Mouse (Mus musculus) left cerebral cortex, adult 9 months (tissue): ENCODE results near the gene Ubiad1.
A peak's percentile ranks its signal among the peaks of the same experiment; 100 is the strongest.

Source experiments
- DNase-seq, 2 experiments: peaks; one replicate each; pipeline ENCODE4 v3.0.0; 2022; ENCODE audit warnings: low spot score in 2 of 2

Ubiad1 gene

DNA sequence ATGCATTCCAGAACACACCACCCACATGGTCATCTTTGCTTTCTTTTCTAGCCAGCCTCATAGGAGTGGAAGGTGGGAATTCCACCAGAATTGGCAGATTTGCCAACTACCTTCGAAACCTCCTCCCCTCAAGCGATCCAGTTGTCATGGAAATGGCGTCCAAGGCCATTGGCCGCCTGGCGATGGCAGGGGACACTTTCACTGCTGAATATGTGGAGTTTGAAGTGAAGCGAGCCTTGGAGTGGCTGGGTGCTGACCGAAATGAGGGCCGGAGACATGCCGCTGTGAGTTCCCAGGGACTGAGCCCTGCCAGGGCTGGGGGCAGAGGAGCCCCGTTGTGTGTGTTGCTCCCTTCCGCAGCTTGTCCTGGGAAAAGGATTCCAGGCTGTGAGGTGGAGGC lies 9.1 kb upstream of the Ubiad1 start:
- DNase-seq = no peak

DNA sequence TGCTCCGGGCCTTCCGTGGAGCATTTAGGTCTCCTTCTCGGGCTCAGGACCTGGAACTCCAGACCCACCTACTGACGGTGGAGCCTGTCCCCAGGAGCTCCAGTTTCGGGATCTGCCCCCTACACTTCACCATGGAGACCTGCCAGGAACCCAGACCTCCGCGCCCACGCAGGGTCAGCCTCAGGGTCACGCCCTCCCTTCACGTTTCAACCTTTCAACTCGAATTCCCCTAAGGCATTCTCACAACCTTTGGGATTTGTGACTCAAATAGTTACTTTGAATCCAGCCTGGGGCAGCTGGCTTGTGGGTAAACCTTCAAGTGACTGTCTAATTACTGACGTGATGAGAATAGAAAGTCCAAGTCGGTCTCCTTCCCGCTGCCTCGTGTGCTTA lies 4.3 kb upstream of the Ubiad1 start:
- peak in 1 of 2 experiments; percentile 53 for DNase-seq

DNA sequence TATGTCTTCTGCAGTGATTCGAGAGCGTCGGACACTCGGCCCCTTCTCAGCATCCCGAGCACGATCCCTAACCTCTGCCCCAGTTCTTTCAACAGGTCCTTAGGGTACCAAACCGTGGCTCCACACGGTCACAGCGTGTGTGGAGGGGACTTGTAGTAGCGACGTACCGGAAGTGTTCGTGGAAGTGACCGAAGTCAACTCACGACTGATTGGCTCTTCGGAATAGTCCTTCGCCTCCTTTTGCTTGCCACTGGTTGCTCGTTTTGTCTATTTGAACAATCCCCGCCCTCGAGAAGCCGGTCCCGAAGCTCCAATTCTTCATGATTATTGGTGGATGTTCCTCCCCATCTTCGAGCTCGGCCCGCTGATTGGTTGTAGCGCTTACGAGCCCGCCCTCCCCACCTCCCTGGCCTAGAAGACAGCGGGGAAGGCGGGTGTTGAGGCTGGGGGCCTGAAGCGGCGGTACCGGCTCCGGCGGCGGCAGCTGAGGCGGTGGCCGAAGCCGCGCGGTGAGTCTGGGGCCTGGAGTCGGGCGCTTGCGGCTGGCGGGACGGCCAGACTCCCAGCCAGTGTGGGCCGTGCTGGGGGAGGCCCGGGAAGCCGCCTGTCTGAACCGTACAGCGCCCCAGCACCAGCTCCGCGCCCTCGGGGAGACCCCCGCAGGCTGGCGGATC lies 3.7 kb upstream of the Ubiad1 start, which contains the start of gene Mtor:
Gene Mtor (plus strand): TSS at position 433 of the 674 bp plus-strand sequence.
- peak; percentile 97 to 98 for DNase-seq

DNA sequence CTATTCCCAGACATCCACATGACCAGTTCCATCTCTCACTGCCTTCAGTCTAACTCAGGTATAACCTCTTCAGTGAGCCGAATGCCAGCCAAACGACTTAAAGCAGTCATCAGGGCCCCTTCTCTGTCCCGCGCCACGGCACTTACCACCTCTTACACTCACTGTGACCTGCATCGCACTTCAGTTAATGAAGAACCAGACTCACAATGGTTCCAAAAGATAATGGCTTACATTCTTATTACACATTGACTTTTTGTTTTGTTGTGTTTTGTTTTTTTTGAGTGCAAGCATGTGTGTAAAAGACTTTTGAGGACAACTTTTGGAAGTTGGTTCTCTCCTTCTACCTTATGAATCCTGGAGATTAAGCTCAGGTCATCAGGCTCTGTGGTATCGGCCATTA lies 2.0 kb downstream of the Ubiad1 start:
- no peak for DNase-seq

DNA sequence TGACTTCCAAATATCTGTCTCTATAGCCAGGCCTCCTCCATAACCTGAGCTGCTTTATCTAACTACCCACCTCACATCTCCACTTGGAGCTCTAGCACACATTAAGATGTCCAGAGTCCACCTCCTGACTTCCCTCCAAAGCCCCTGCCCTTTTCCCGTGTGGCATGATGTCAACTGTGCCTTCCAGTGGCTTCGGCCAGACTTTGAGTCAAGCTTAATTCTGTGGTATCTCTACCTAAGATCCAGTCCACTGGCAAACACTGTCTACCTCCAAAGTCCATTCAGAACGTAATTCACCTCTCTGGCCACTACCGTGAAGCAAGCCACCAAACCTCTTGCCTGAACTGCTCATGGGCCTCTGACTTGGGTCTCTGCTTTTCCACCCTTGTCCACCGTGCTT lies 2.6 kb downstream of the Ubiad1 start:
- no peak for DNase-seq

DNA sequence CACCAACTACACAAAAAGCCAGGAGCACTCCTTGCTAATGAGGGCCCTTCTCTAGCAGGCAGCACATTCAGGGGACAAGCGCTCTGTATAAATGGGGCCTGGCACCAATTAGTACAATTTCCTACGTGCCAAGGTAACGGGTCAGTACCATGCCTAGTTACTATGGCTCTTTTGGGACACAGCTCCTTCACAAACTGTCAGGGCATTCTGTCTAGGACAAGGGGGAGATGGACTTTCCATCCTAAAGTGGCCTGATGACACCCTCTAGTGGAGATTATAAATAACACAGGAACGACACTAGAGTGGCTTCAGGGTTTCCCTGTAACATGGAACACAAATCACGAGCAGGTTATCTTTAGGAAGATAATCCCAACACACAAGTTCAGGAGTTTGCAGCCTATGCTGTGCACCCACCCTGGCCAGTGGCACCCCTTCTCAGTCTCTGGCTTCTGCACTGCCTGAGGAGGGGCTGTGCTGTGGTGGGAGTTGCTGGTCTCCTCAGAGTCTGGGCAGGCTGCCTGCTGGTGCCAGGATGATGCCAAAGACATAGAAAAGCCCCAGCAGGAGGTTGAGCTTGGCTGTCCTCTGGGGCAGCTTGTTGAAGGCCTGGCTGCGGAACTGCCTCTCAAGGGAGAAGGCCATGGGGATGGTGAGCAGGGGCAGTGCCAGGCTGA lies 8.8 kb downstream of the Ubiad1 start:
- peak in 1 of 2 experiments; percentile 46 for DNase-seq

DNA sequence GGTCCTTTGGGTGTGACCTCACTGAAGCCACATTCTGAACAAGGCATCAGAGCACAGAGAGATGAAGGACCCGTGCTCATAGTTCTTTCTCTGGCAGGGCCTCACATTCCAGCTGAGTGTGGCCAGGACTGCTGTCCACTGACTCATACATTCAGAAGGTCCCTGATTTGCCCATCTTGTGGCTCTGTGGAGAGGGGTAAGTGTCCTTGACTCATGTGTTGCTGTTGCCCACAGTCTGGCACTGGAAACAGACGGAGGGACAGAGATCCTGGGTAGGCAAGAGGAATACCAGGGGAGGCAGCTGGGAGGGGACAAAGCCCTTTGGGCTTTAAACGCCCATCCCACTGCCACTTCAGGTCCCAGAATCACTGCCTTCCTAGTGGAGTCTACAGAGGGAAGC lies 9.5 kb downstream of the Ubiad1 start:
- DNase-seq = no peak

DNA sequence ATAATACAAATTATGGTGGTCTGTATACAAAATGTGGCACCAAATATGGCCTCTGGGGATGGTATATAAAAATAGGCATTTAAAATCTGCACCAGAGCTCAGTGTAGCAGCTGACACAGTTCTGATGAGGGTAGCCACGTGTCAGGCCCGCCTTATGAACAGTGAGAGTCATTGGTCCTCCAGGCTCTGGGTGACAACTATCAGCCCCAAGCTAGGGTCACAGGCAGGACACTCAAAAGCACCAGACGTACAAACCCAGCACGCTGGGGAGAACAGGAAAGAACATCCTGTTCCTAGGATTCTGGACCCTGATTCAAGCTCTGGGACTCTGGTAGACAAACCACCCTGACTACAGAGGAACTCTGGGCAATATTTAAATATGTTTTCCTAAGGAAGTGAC lies 10.0 kb downstream of the Ubiad1 start:
- DNase-seq = no peak

DNA sequence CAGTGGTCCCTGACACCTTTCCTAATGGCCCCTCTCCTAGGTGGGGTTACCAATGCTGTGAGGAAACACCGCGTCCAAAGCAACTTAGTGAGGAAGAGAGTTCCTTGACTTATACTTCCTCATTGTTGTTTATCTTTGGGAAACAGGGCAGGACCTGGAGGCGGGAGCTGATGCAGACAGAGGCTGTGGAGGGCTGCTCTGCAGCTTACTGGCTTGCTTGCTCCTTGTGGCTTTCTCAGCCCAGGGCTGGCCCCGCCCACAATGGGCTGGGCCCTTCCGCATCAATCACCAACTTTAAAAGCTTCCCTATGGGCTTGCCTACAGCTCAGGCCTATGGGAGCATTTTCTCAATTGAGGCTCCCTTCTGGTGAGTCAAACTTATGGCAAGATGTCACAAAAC lies 10.8 kb downstream of the Ubiad1 start:
- no peak for DNase-seq

DNA sequence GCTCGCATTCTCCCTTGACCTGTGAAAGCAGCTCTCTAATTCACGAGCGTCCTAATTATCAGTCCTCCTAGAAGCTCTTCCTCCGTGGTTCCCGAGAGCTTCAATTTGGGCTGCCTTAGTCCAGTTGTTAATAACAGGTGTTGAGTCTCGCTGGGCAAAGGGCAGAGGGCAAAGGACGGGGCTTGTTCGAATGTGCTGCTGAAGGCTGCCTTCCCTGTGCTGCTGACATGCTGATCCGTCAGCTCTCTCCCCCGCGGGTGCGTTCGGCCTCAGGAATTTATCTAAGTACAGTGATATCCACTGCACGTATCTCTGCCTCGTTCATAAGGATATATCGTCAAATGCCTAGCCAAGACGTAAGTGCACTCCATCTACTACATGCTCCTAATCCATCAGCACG lies 11.2 kb downstream of the Ubiad1 start:
- no peak for DNase-seq

DNA sequence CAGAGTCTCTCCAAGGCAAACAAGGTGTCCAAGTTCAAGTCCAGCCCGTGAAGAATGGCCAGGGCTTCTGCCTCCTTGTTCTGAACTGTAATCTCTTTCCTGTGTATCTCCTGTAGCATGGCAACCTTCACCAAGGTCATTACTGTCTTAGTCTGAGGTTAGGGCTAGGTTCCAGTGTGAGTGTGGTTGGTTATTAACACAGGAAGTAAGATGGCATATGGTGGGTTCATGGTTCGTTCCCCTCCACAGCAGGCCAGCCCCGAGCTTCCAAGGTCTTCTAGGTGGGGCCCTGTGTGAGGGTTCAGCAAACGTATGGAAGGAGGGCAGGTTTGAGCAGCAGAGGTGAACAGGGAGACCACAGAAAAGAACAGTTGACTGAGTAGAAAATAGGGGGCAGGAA lies 12.1 kb downstream of the Ubiad1 start:
- no peak for DNase-seq

DNA sequence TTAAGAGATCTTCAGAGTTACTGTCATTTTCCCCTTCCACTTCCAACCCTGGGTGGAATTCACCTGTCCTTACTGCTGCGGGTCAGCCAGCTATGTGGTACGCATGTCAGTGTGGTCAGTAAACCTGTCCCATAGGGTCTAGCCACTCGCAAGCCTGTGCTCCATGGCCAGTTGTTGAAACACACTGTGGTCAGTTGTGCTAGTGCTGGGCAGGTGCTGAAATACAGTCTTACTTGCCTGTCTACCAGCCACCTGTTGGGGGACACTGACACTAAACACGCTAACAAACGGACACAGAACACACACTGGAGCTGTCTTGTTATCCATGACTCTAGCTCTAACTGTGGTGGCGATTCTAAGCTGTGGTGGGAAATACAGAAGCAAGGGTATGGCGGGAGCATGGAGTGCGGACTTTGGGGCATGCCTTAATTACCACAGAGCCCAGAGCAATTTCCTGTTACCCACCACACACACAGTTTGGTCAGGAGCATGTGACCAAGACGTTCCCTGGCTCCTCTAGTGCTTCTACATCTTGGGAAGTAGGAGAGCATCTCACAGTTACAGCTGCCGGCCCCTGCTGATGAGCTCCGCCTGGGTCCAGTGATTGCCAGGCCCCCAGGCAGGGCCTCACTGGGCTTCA lies 13.6 kb downstream of the Ubiad1 start:
- no peak for DNase-seq

DNA sequence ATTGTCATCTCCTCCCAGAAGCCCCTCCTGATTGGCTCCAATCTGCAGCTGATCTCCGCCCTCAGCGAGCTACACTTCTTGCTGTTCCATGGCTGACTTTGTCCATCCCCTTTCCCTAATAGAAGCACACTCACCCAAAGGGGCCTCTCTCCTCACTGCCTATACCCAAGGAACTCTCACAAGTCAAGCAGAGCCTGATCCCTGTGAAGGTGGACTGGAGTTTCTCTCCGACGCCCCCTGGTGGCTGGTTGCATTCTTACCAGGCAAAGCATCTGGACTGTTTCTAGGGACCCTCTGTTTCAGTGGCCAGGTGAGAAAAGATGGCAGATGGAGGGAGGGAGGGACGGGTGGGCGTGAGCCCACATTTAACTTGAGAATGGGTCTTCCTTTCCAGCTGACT lies 14.9 kb downstream of the Ubiad1 start:
- DNase-seq = peak in 1 of 2 experiments; percentile 61

DNA sequence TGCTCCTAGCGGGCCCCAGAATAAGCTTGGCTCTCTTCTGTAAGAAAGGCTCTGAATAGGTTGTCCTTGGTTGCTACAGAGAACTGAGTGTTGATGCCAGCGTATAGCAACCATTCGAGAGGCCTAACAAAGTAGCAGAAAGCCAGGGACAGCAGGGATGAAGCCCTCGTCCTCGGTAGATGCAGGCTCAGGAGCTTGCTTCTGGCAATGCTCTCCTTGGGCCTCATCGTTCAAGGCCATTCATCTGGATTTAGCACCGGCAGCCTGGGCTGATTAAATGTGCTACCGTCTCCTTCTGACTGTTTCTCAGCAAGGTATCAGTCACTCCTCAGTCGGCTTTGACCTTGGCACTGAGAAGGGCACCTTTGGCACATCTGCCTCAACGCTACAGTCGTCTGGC lies 15.4 kb downstream of the Ubiad1 start:
- DNase-seq = no peak

DNA sequence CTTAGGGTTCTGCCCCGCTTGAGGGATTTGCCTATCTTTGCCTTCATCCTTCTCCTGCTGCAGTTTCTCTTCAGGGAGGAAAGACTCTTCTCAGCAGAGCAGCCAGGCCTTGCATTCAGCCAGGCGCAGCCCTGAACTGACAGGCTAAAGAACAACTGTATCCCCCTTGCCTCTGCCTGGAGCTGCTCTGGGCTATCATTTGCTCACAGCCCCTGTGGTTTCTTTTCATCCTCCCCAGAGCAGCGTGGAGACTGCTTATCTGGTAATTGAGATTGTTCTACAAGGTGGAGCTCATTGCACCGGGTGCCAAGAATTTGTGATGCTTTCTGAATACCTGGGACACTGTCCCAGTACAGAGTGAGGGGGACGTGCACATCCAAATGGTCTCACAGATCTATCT lies 16.0 kb downstream of the Ubiad1 start:
- DNase-seq = no peak

DNA sequence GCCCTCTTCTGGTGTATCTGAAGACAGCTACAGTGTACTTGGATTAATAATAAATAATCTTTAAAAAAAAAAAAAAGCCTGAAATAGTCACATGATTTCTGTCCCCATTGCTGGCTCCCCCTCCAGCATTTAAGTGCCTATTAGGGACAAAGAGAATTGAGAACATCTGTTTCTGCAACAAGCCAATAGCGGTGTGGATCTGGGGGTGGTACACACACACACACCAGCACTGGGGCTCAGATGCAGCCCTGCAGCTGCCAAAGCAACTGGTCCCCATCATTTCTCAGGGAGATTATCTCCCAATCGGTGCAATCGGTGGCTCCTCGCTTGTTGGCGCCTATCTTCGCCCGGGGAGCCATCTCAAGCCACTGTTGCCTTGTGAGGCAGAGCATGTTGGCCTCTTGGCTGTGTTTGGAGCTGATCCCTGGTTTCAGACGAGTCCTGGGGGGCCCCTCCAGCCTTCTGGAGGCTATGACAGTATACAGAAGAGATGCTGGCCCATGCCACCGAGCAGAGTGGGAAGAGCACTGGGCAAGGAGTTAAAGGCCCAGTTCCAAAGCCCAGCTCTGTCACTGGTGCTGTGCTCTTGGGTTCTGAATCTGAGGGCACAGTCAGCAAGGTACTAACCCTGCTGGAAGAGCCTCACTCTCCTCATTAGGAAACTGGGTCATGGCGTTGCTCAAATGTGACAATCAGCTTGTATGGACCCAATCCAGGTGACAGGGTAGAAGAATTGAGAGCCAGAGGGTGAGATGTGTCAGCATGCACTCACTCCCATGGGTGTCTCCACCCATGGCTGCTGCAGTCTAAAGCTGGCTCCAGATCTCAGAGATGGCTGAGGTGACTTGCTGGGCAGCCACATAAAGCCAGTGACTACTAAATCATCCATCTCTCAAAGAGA lies 17.4 kb downstream of the Ubiad1 start:
- DNase-seq = no peak

DNA sequence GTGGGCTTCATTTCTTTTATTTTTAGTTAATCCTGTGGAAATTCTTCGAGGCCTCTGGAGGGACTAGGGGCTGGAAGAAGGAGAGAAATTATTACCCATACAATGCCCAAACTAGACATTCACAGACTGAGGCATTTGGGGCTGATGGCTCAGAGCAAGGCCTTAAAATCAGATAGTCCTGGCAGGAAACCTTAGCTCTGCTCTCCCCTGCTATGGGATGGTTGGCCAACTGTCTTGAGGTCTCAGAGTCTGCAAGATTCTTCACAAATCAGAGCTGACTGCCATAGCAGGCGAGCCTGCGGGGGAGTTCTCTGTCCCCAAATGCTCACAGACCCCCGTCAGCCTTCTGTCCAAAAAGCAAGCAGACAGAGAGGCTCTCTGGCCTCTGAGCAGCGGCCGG lies 27.0 kb downstream of the Ubiad1 start:
- DNase-seq = no peak

DNA sequence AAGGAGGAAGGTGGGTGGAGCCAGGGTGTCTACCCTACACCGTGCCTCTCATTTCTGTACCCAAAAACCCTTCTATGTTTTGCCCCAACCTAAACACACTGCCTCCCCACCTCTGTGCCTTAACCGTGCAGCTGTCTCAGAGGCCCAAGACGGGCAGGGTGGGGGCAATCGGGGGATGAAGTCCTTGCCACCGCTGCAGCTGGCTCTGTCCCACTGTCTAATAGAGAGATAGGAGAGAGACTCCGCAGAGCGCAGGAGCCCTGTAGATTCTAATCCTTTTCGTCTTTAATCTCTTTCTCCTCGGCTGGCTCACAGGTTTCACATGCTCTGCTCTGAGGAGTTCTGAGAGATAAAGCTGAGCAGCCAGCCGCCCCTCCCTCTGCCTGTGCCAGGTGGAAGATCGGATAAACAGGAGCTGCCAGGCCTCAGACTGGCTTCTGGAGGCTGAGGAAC lies 27.5 kb downstream of the Ubiad1 start:
- no peak for DNase-seq

DNA sequence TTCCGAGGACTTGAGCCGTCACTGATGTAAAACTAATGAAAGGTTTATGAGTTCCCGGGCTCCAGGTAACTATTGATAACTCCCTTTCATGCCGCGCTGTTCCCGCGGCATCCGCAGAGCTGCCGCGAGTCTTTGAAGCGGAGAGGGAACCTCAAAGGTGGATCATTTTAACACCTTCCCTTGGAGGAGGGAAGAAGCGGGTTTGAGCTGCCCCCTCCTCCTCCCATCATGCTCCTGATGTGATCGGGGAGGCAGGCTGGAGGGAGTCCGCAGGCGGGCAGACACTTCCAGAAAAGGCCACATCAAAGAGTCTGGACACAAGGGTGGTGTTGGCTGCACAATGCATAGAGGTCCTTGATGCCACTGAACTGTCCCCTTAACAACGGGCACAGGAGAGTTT lies 29.0 kb downstream of the Ubiad1 start:
- DNase-seq = no peak

DNA sequence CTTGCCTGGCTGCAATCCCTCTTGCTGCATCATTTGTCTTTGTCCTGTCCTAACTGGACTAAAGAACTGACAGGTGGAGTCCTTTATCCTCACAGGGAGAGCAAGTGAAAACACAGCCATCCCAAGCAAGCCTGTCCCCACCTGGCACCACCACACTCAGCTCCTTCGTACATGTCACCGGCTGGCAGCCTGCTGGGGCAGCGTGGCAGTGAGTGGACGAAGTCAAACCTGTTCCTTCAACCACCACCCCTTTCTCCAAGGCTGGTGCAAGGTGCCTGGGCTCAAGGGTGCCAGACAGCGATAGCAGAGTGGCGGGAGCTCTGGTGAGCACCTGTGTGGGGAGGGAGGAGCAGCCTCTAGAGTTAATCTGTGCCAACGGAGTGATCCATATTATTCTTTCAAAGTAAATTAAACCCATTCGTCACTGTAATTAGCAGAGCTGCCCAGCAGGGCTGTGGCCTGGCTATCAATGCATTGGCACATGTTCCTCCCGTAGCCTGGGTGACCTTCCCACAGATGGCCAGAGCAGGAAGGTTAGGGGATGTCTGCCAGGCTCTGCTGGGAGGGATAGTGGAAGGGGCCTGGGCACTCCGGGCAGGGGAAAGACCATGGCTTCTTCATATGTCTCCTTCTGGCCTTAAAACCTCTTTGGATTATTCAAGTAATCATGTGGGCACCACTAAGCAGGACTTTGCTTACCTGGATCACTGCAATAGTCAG lies 36.2 kb downstream of the Ubiad1 start:
- no peak for DNase-seq

DNA sequence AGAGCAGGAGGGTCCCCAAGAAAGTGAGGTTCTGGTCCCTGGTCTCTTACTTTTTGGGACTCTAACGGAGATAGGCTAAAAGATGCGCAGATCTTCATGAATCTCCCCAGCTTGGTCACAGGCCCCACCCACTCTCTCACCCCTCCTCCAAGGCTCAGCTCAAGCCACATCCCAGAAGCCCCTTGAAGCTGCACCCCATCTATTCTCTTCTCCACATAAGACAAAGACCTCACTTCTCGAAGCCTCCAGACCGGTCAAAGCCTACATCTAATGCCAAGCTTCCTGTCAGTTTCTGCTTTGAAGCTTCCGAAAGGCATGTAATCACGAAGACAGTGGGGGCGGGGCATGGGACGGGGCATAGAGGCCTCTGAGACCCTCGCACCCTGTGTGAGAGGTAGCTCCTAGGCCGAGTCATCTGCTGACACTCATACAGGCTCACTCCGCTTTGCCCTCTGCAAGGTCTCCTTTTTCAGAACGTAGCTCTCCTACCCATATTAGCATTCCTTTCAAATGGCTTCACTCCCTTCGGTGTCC lies 39.2 kb downstream of the Ubiad1 start:
- no peak for DNase-seq
